Mouse (Mus musculus): ENCODE measurements at regions not wholly inside any gene's neighbourhood (a gene's known extent, or its start where the extent isn't known, plus 50 kb on each side); places are given as distances from the start of the nearest gene placed in this dataset.

- DNase-seq (ENCODE audit: inconsistent age in 2 of 2, low spot score in 1 of 2), result no peak
Measured at GRCm38 (mm10) chr17:4198001-4198400, 501.9 kb upstream of the Nox3 start.

- DNase-seq (ENCODE audit: inconsistent age in 2 of 2, low spot score in 1 of 2), result peak in 1 of 2 experiments; percentile 11
Measured at GRCm38 (mm10) chr17:4199698-4200153, 503.7 kb upstream of the Nox3 start.

- DNase-seq (ENCODE audit: inconsistent age in 2 of 2, low spot score in 1 of 2), result no peak
Measured at GRCm38 (mm10) chr17:4201300-4201699, 505.2 kb upstream of the Nox3 start.

- DNase-seq (ENCODE audit: inconsistent age in 2 of 2, low spot score in 1 of 2), result peak in 1 of 2 experiments; percentile 38
Measured at GRCm38 (mm10) chr17:4208142-4208925, 512.3 kb upstream of the Nox3 start.

- DNase-seq (ENCODE audit: inconsistent age in 2 of 2, low spot score in 1 of 2), result no peak
Measured at GRCm38 (mm10) chr17:4209650-4210049, 513.6 kb upstream of the Nox3 start.

GRCm38 (mm10) chr17:4212586-4212985 lies 516.5 kb upstream of the Nox3 start:
- DNase-seq (ENCODE audit: inconsistent age in 2 of 2, low spot score in 1 of 2), result no peak

- no peak for DNase-seq (ENCODE audit: inconsistent age in 2 of 2, low spot score in 1 of 2)
Measured at GRCm38 (mm10) chr17:4214970-4215369, 518.9 kb upstream of the Nox3 start.

GRCm38 (mm10) chr17:4216203-4216602 lies 520.1 kb upstream of the Nox3 start:
- no peak for DNase-seq (ENCODE audit: inconsistent age in 2 of 2, low spot score in 1 of 2)

- DNase-seq (ENCODE audit: inconsistent age in 2 of 2, low spot score in 1 of 2), result no peak
Measured at GRCm38 (mm10) chr17:4216750-4217149, 520.7 kb upstream of the Nox3 start.

- peak in 1 of 2 experiments; percentile 58 for DNase-seq (ENCODE audit: inconsistent age in 2 of 2, low spot score in 1 of 2)
Measured at GRCm38 (mm10) chr17:4220661-4221360, 524.8 kb upstream of the Nox3 start.

GRCm38 (mm10) chr17:4227889-4228288 lies 531.8 kb upstream of the Nox3 start:
- no peak for DNase-seq (ENCODE audit: inconsistent age in 2 of 2, low spot score in 1 of 2)

- no peak for DNase-seq (ENCODE audit: inconsistent age in 2 of 2, low spot score in 1 of 2)
Measured at GRCm38 (mm10) chr17:4229969-4230368, 533.9 kb upstream of the Nox3 start.

- DNase-seq (ENCODE audit: inconsistent age in 2 of 2, low spot score in 1 of 2), result no peak
Measured at GRCm38 (mm10) chr17:4250476-4250875, 554.4 kb upstream of the Nox3 start.

- DNase-seq (ENCODE audit: inconsistent age in 2 of 2, low spot score in 1 of 2), result no peak
Measured at GRCm38 (mm10) chr17:4265471-4265870, 569.4 kb upstream of the Nox3 start.

GRCm38 (mm10) chr17:4265946-4266345 lies 569.9 kb upstream of the Nox3 start:
- DNase-seq (ENCODE audit: inconsistent age in 2 of 2, low spot score in 1 of 2), result no peak

GRCm38 (mm10) chr17:4266487-4266886 lies 570.4 kb upstream of the Nox3 start:
- DNase-seq (ENCODE audit: inconsistent age in 2 of 2, low spot score in 1 of 2), result peak in 1 of 2 experiments; percentile 38

GRCm38 (mm10) chr17:4268380-4268779 lies 572.3 kb upstream of the Nox3 start:
- DNase-seq (ENCODE audit: inconsistent age in 2 of 2, low spot score in 1 of 2), result no peak

GRCm38 (mm10) chr17:4272456-4272855 lies 576.4 kb upstream of the Nox3 start:
- DNase-seq (ENCODE audit: inconsistent age in 2 of 2, low spot score in 1 of 2), result no peak

- no peak for DNase-seq (ENCODE audit: inconsistent age in 2 of 2, low spot score in 1 of 2)
Measured at GRCm38 (mm10) chr17:4276722-4277121, 580.7 kb upstream of the Nox3 start.

GRCm38 (mm10) chr17:4278239-4278827 lies 582.3 kb upstream of the Nox3 start:
- DNase-seq (ENCODE audit: inconsistent age in 2 of 2, low spot score in 1 of 2), result peak in 1 of 2 experiments; percentile 61

- peak in 1 of 2 experiments; percentile 89 for DNase-seq (ENCODE audit: inconsistent age in 2 of 2, low spot score in 1 of 2)
Measured at GRCm38 (mm10) chr17:4281451-4281850, 585.4 kb upstream of the Nox3 start.

- DNase-seq (ENCODE audit: inconsistent age in 2 of 2, low spot score in 1 of 2), result peak in 1 of 2 experiments; percentile 47
Measured at GRCm38 (mm10) chr17:4291418-4291817, 595.4 kb upstream of the Nox3 start.
